10 mouse cellular contexts compared by ENCODE assay signal in genomic region chr1:177531791-177532190, GRCm38 (mm10).
DNase-seq lines count a peak whose midpoint lies in the region; ATAC-seq and TF ChIP-seq lines count a peak whose summit lies in the region.
"Had no signal": no experiment of that assay in that cellular context is flagged by ENCODE, and none has a peak within 500 bp of the region (broad histone marks: within the 10 kb centered on the region; RNA-seq: fewer than 3 reads in every experiment).

No protein-coding gene starts in this region.

- no peaks in the 10 kb centered on the region for H3K9me3 ChIP-seq in lung, embryonic 16.5 days (ENCODE audit: control insufficient read depth, low read length)
- no peaks in the 10 kb centered on the region for H3K9me3 ChIP-seq in hindbrain, postnatal 0 days (ENCODE audit: low read length)
- H3K9me3 ChIP-seq: liver, embryonic 13.5 days had no signal

- no peaks in the 10 kb centered on the region for H3K27me3 ChIP-seq in lung, embryonic 16.5 days (ENCODE audit: control insufficient read depth, insufficient read depth, low read depth, low read length)
- H3K27me3 ChIP-seq in hindbrain, postnatal 0 days (ENCODE audit: insufficient read depth, low read length), result no peaks in the 10 kb centered on the region
- H3K27me3 ChIP-seq: liver, embryonic 13.5 days had no signal

- peak; percentile 78; the same call in 1 of the 2 replicates for ATAC-seq in lung, embryonic 16.5 days (ENCODE audit: low read depth)
- ATAC-seq in hindbrain, postnatal 0 days, result no peak

- intact Hi-C loops in heart, postnatal 25 days (cut with DNase I), result loop anchor here (5.0 kb wide), 1 partner anchor 76 kb away; no protein-coding TSS in a partner anchor

- H3K4me3 ChIP-seq in brown adipose tissue, adult 24 weeks (ENCODE audit: insufficient read depth, low read depth, low read length), result no peak overlapping the region
- H3K4me3 ChIP-seq in lung, embryonic 16.5 days (ENCODE audit: low read length), result no peak overlapping the region
- H3K4me3 ChIP-seq in hindbrain, postnatal 0 days (ENCODE audit: low read length), result no peak overlapping the region
- H3K4me3 ChIP-seq: liver, embryonic 13.5 days; myocyte had no signal

- H3K36me3 ChIP-seq in lung, embryonic 16.5 days (ENCODE audit: control insufficient read depth, insufficient read depth, low read length), result no peaks in the 10 kb centered on the region
- H3K36me3 ChIP-seq in hindbrain, postnatal 0 days (ENCODE audit: insufficient read depth, low read length), result no peaks in the 10 kb centered on the region
- H3K36me3 ChIP-seq: liver, embryonic 13.5 days had no signal

- peak; percentile 22 for DNase-seq in adrenal gland, postnatal 14 days
- DNase-seq in adrenal gland, postnatal 25 days, result no peak
- peak; percentile 14 for DNase-seq in heart, postnatal 25 days (ENCODE audit: low spot score)
- DNase-seq in left cerebral cortex, adult 9 months (ENCODE audit: low spot score in 2 of 2), result no peak
- no peak for DNase-seq in hindbrain, postnatal 0 days (ENCODE audit: low spot score)
- no peak for DNase-seq in cerebellum, postnatal 36 days
- DNase-seq: liver, embryonic 13.5 days had no signal

- no peak overlapping the region for H3K4me2 ChIP-seq in lung, embryonic 16.5 days (ENCODE audit: low read depth, low read length)
- H3K4me2 ChIP-seq in hindbrain, postnatal 0 days (ENCODE audit: low read depth, low read length), result no peak overlapping the region
- H3K4me2 ChIP-seq: liver, embryonic 13.5 days had no signal

- H3K4me1 ChIP-seq in brown adipose tissue, adult 24 weeks (ENCODE audit: control insufficient read depth, insufficient read depth, insufficient read length, low read length), result peaks cover 8% of the 10 kb centered on the region; the same call in 1 of the 2 replicates
- H3K4me1 ChIP-seq in lung, embryonic 16.5 days (replicated peaks; ENCODE audit: control insufficient read depth, insufficient read depth, low read length), result 0 out of 2 replicates have a peak, but pooled peaks cover 2% of the 10 kb centered on the region
- H3K4me1 ChIP-seq in hindbrain, postnatal 0 days (ENCODE audit: insufficient read depth, low read length), result no peaks in the 10 kb centered on the region

- no peak overlapping the region for H3K9ac ChIP-seq in lung, embryonic 16.5 days (ENCODE audit: low read length)
- no peak overlapping the region for H3K9ac ChIP-seq in hindbrain, postnatal 0 days (replicated peaks; ENCODE audit: low read length)
- H3K9ac ChIP-seq: liver, embryonic 13.5 days had no signal

- 21% methylated on average over 2 of the region's 2 CpGs for WGBS in lung, embryonic 16.5 days
- 66% methylated on average over 2 of the region's 2 CpGs for WGBS in hindbrain, postnatal 0 days

- no peak for TF ChIP-seq CTCF in hindbrain, postnatal 0 days (IDR thresholded peaks at IDR 0.05; ENCODE audit: low read depth)

- H3K27ac ChIP-seq in brown adipose tissue, adult 24 weeks (replicated peaks; ENCODE audit: low read depth, low read length), result peak overlapping the region; percentile 92
- H3K27ac ChIP-seq in lung, embryonic 16.5 days (ENCODE audit: low read length), result peak overlapping the region; percentile 22; the same call in 1 of the 2 replicates
- H3K27ac ChIP-seq in hindbrain, postnatal 0 days, result no peak overlapping the region
- H3K27ac ChIP-seq: liver, embryonic 13.5 days had no signal

Comparison
In these comparisons a context has a peak if more than half of its experiments do, and no peak if none do; other contexts are left out.
1. DNase-seq: peak in adrenal gland, postnatal 14 days (single experiment) and heart, postnatal 25 days (single experiment); none in adrenal gland, postnatal 25 days (single experiment), left cerebral cortex, adult 9 months (0 of 2), hindbrain, postnatal 0 days (single experiment) and cerebellum, postnatal 36 days (0 of 2).